Mouse (Mus musculus) MN1 (cell line): ENCODE measurements around the gene Slf2.

ENCODE experiments used
- DNase-seq: peaks from one replicate; pipeline ENCODE4 v3.0.0-alpha.2; 2016; ENCODE audit warnings: low spot score

The Slf2 gene

GRCm38 (mm10) chr19:45030746-45031693, 100.1 kb downstream of the Slf2 start:
- peak; percentile 86 for DNase-seq

- DNase-seq: peak; percentile 79
Measured at GRCm38 (mm10) chr19:45031780-45032179, 100.8 kb downstream of the Slf2 start.
